Mouse (Mus musculus): ENCODE results near the gene Neurl3. TPM values are rescaled to one million over a fixed set of nuclear protein-coding genes. Genes with fewer than 3 reads are reported as not detected.

Gene Neurl3
- polyA plus RNA-seq, 1 experiment from 2014 or later, result 10.9 TPM

- H3K27ac ChIP-seq (ENCODE audit: low read length), result no peak overlapping the region
- 83% methylated on average over 9 of the region's 9 CpGs for WGBS
- H3K4me3 ChIP-seq (ENCODE audit: low read depth, low read length), result no peak overlapping the region
- H3K27me3 ChIP-seq (ENCODE audit: control insufficient read depth, insufficient read depth, low read length), result no peaks in the 10 kb centered on the region
- no peak for ATAC-seq (ENCODE audit: insufficient number of reproducible peaks, insufficient read depth, low FRiP score, low read depth)
- no peaks in the 10 kb centered on the region for H3K4me1 ChIP-seq (ENCODE audit: control insufficient read depth, insufficient read depth, low read length)
- H3K9me3 ChIP-seq (ENCODE audit: control insufficient read depth, low read depth, low read length), result no peaks in the 10 kb centered on the region
- H3K9ac ChIP-seq (replicated peaks; ENCODE audit: low read depth, low read length), result no peak overlapping the region
- H3K36me3 ChIP-seq (ENCODE audit: control insufficient read depth, insufficient read depth, low read length), result peaks cover 24% of the 10 kb centered on the region
- no peak overlapping the region for H3K4me2 ChIP-seq (replicated peaks; ENCODE audit: low read depth, low read length)
Measured at GRCm38 (mm10) chr1:36228461-36228860, 46.0 kb downstream of the Neurl3 start.

- H3K4me3 ChIP-seq (ENCODE audit: low read depth, low read length), result no peak overlapping the region
- no peaks in the 10 kb centered on the region for H3K27me3 ChIP-seq (ENCODE audit: control insufficient read depth, insufficient read depth, low read length)
- no peaks in the 10 kb centered on the region for H3K4me1 ChIP-seq (ENCODE audit: control insufficient read depth, insufficient read depth, low read length)
- no peak overlapping the region for H3K4me2 ChIP-seq (replicated peaks; ENCODE audit: low read depth, low read length)
- no peak overlapping the region for H3K9ac ChIP-seq (replicated peaks; ENCODE audit: low read depth, low read length)
- H3K27ac ChIP-seq (ENCODE audit: low read length), result no peak overlapping the region
- peaks cover 12% of the 10 kb centered on the region for H3K36me3 ChIP-seq (ENCODE audit: control insufficient read depth, insufficient read depth, low read length)
- WGBS, result 74% methylated on average over 3 of the region's 3 CpGs
- no peak for ATAC-seq (ENCODE audit: insufficient number of reproducible peaks, insufficient read depth, low FRiP score, low read depth)
- no peaks in the 10 kb centered on the region for H3K9me3 ChIP-seq (ENCODE audit: control insufficient read depth, low read depth, low read length)
Measured at GRCm38 (mm10) chr1:36224648-36225047, 49.8 kb downstream of the Neurl3 start.

Other genes starting within 250 kb of the Neurl3 start
- gene Hs6st1, start 206.3 kb downstream of the Neurl3 start, polyA plus RNA-seq (2014; fragmentation: Nextera tagmentation; extraction: Ambion mirVana), result 8.0 and 8.5 TPM in 2 replicates
- gene Uggt1, start 30.0 kb downstream of the Neurl3 start, polyA plus RNA-seq (2014; fragmentation: Nextera tagmentation; extraction: Ambion mirVana), result 74.2 and 84.8 TPM in 2 replicates
- gene Arid5a, start 33.1 kb upstream of the Neurl3 start, polyA plus RNA-seq (2014; fragmentation: Nextera tagmentation; extraction: Ambion mirVana), result 2.7 and 2.9 TPM in 2 replicates
- gene Kansl3, start 94.5 kb upstream of the Neurl3 start, polyA plus RNA-seq (2014; fragmentation: Nextera tagmentation; extraction: Ambion mirVana), result 44.7 and 45.1 TPM in 2 replicates
- 0.61 and 0.77 TPM in 2 replicates for gene Fer1l5, start 97.6 kb upstream of the Neurl3 start, polyA plus RNA-seq (2014; fragmentation: Nextera tagmentation; extraction: Ambion mirVana)
- gene Lman2l, start 170.6 kb upstream of the Neurl3 start, polyA plus RNA-seq (2014; fragmentation: Nextera tagmentation; extraction: Ambion mirVana), result 31.9 and 35.0 TPM in 2 replicates
- gene Cnnm4, start 196.9 kb upstream of the Neurl3 start, polyA plus RNA-seq (2014; fragmentation: Nextera tagmentation; extraction: Ambion mirVana), result 14.1 and 14.4 TPM in 2 replicates
- 6.2 and 8.4 TPM in 2 replicates for gene Cnnm3, start 237.2 kb upstream of the Neurl3 start, polyA plus RNA-seq (2014; fragmentation: Nextera tagmentation; extraction: Ambion mirVana)